Mouse (Mus musculus): ENCODE data around the gene Slc5a6. TPM values are rescaled to one million over a fixed set of nuclear protein-coding genes. Genes with fewer than 3 reads are reported as not detected.
"Not testable (repeated sequence)": the region's sequence is repeated elsewhere in the genome, so short reads cannot be mapped to it uniquely, and the experiment has no call there.

Slc5a6 gene
- polyA plus RNA-seq, 1 experiment, result 5.5 TPM

GRCm38 (mm10) chr5:31038171-31038845, 10.4 kb downstream of the Slc5a6 start:
- Histone ChIP-seq H3K4me3 (ENCODE audit: insufficient read depth, low read length) (no peak overlapping the region), H3K4me1 (ENCODE audit: control insufficient read depth, insufficient read depth, low read length) (peaks cover 6% of the 10 kb centered on the region), H3K27ac (ENCODE audit: insufficient read depth, low read depth, low read length) (no peak overlapping the region)
- TF ChIP-seq POLR2A (IDR thresholded peaks at IDR 0.05; ENCODE audit: borderline replicate concordance, low read depth, low read length), result no peak
- TF ChIP-seq CTCF (IDR thresholded peaks at IDR 0.05; ENCODE audit: low read depth, low read length), result no peak

DNA sequence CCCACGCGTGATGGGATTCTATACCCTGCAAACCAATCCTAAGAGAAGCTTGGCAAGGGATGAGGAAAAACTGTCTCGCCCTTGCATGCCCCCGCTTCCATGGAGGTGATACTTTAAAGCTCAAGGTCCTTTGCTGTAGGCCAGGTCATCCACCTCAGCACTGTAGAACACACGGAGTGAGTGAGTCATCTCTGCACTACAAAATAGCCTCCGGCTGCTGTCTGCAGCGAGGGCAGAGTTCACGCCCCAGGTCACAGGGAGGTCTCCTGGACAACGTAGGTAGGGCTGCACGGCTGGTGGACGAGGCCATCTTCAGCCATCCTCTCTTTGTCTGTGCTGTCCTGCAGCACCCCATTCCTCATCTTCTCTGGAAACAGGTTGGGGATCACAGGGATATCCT, 12.2 kb downstream of the Slc5a6 start:
- not testable (repeated sequence) for H3K4me1 ChIP-seq (ENCODE audit: control insufficient read depth, insufficient read depth, low read length); H3K4me3 ChIP-seq (ENCODE audit: insufficient read depth, low read length); H3K27ac ChIP-seq (ENCODE audit: insufficient read depth, low read depth, low read length)

DNA sequence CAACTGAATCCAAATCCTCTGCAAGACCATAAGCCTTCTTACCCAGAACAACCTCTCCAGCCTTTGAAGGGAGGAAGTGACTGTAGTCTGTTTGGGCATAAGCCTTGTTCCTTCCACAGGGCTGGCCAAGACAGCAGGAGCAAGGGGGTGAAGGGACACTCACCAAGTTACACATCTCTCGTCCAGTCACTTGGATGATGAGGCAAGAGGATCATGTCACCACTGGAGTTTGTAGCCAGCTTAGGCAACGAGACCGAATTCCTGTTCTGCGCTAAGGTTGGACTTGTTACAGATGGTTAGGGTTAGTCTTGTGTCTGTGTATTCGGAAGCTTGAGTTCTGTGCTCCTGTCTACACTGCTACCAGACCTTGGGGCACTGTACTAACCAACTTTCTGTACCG, 14.1 kb downstream of the Slc5a6 start:
- TF ChIP-seq CTCF (IDR thresholded peaks at IDR 0.05; ENCODE audit: low read depth, low read length) (no peak), POLR2A (IDR thresholded peaks at IDR 0.05; ENCODE audit: borderline replicate concordance, low read depth, low read length) (no peak)
- Histone ChIP-seq H3K4me3 (ENCODE audit: insufficient read depth, low read length) (no peak overlapping the region), H3K4me1 (ENCODE audit: control insufficient read depth, insufficient read depth, low read length) (no peaks in the 10 kb centered on the region)

GRCm38 (mm10) chr5:31031508-31031907, 17.2 kb downstream of the Slc5a6 start:
- no peak for TF ChIP-seq POLR2A (IDR thresholded peaks at IDR 0.05; ENCODE audit: borderline replicate concordance, low read depth, low read length)
- no peak for TF ChIP-seq CTCF (IDR thresholded peaks at IDR 0.05; ENCODE audit: low read depth, low read length)
- Histone ChIP-seq H3K27ac (ENCODE audit: insufficient read depth, low read depth, low read length) (no peak overlapping the region), H3K4me1 (ENCODE audit: control insufficient read depth, insufficient read depth, low read length) (no peaks in the 10 kb centered on the region), H3K4me3 (ENCODE audit: insufficient read depth, low read length) (no peak overlapping the region)

More for the DNA sequence above, 14.1 kb downstream of the Slc5a6 start:
- no peak overlapping the region for H3K27ac ChIP-seq (ENCODE audit: insufficient read depth, low read depth, low read length)

- TF ChIP-seq POLR2A (IDR thresholded peaks at IDR 0.05; ENCODE audit: borderline replicate concordance, low read depth, low read length) (no peak), CTCF (IDR thresholded peaks at IDR 0.05; ENCODE audit: low read depth, low read length) (no peak)
- H3K4me1 ChIP-seq (ENCODE audit: control insufficient read depth, insufficient read depth, low read length), result no peaks in the 10 kb centered on the region
- H3K4me3 ChIP-seq (ENCODE audit: insufficient read depth, low read length), result no peak overlapping the region
- H3K27ac ChIP-seq (ENCODE audit: insufficient read depth, low read depth, low read length), result no peak overlapping the region
Observed at GRCm38 (mm10) chr5:31030926-31031325, 17.8 kb downstream of the Slc5a6 start.

- Histone ChIP-seq H3K4me3 (ENCODE audit: insufficient read depth, low read length) (no peak overlapping the region), H3K27ac (ENCODE audit: insufficient read depth, low read depth, low read length) (no peak overlapping the region), H3K4me1 (ENCODE audit: control insufficient read depth, insufficient read depth, low read length) (no peaks in the 10 kb centered on the region)
- TF ChIP-seq POLR2A (IDR thresholded peaks at IDR 0.05; ENCODE audit: borderline replicate concordance, low read depth, low read length) (no peak), CTCF (IDR thresholded peaks at IDR 0.05; ENCODE audit: low read depth, low read length) (no peak)
Observed at GRCm38 (mm10) chr5:31024641-31025040, 24.1 kb downstream of the Slc5a6 start.

DNA sequence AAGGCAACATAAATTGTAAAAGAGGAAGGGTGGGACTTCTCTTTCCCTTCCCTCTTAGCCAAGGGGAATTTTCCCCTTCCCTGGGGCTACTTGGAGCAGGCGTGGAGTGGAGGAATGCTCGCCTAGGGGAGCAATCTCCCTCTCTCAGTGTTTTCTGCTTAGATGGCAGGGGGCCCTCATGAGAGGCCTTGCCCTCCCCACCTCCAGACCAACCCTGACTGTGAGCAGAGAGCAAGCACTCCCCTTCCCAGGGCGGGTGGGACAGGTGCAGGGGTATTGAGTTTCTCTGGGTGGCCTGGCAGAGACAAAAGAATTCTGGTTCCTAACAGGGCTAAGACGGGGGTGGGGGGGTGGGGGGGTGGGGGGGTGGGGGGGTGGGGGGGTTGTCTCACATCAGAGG, 25.5 kb downstream of the Slc5a6 start:
- no peak overlapping the region for H3K27ac ChIP-seq (ENCODE audit: insufficient read depth, low read depth, low read length)
- no peak overlapping the region for H3K4me3 ChIP-seq (ENCODE audit: insufficient read depth, low read length)
- no peaks in the 10 kb centered on the region for H3K4me1 ChIP-seq (ENCODE audit: control insufficient read depth, insufficient read depth, low read length)
- no peak for TF ChIP-seq POLR2A (IDR thresholded peaks at IDR 0.05; ENCODE audit: borderline replicate concordance, low read depth, low read length)
- no peak for TF ChIP-seq CTCF (IDR thresholded peaks at IDR 0.05; ENCODE audit: low read depth, low read length)

- TF ChIP-seq CTCF (IDR thresholded peaks at IDR 0.05; ENCODE audit: low read depth, low read length) (no peak), POLR2A (IDR thresholded peaks at IDR 0.05; ENCODE audit: borderline replicate concordance, low read depth, low read length) (no peak)
- Histone ChIP-seq H3K4me3 (ENCODE audit: insufficient read depth, low read length) (no peak overlapping the region), H3K27ac (ENCODE audit: insufficient read depth, low read depth, low read length) (no peak overlapping the region), H3K4me1 (ENCODE audit: control insufficient read depth, insufficient read depth, low read length) (no peaks in the 10 kb centered on the region)
Observed at GRCm38 (mm10) chr5:31022690-31023089, 26.0 kb downstream of the Slc5a6 start.

DNA sequence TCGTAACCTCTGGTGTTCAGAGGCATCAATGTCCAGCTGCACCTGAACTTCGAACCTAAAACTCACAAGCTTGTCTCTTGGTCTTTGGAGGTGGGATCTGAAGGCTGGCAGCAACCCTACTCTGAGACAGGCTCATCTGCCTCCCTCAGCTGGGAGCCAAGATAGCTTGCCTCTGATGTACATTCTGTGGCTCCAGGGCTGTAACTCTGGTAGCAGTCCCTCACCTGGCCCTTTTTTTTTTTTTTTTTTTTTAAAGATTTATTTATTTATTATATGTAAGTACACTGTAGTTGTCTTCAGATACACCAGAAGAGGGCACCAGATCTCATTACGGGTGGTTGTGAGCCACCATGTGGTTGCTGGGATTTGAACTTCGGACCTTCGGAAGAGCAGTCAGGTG, 26.9 kb downstream of the Slc5a6 start:
- H3K4me1 ChIP-seq (ENCODE audit: control insufficient read depth, insufficient read depth, low read length); H3K27ac ChIP-seq (ENCODE audit: insufficient read depth, low read depth, low read length); H3K4me3 ChIP-seq (ENCODE audit: insufficient read depth, low read length): not testable (repeated sequence)

DNA sequence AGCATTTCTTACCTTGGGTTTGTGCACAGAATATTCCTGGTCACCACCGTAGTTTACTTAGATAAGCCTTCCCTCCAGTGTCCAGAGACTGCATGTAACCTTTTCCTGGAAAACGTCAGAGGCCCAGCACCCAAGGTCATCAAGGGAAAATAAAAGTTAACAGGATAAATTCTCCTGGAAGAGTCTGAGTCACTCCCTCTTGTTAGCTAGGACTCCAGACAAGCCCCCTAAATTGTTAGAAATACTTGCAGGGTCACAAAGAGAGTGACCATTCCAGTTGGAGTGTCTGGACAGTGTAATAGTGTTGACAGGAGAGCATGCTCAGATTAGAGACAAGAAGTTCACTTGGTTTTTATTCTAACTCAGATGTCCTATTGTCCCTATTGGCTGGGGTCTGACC, 32.8 kb downstream of the Slc5a6 start:
- H3K27ac ChIP-seq (ENCODE audit: insufficient read depth, low read depth, low read length), result no peak overlapping the region
- no peak overlapping the region for H3K4me3 ChIP-seq (ENCODE audit: insufficient read depth, low read length)
- no peaks in the 10 kb centered on the region for H3K4me1 ChIP-seq (ENCODE audit: control insufficient read depth, insufficient read depth, low read length)
- TF ChIP-seq POLR2A (IDR thresholded peaks at IDR 0.05; ENCODE audit: borderline replicate concordance, low read depth, low read length) (no peak), CTCF (IDR thresholded peaks at IDR 0.05; ENCODE audit: low read depth, low read length) (no peak)

GRCm38 (mm10) chr5:31012737-31013136, 36.0 kb downstream of the Slc5a6 start:
- H3K4me3 ChIP-seq (ENCODE audit: insufficient read depth, low read length), result no peak overlapping the region
- no peak for TF ChIP-seq POLR2A (IDR thresholded peaks at IDR 0.05; ENCODE audit: borderline replicate concordance, low read depth, low read length)
- no peak for TF ChIP-seq CTCF (IDR thresholded peaks at IDR 0.05; ENCODE audit: low read depth, low read length)
- no peaks in the 10 kb centered on the region for H3K4me1 ChIP-seq (ENCODE audit: control insufficient read depth, insufficient read depth, low read length)
- H3K27ac ChIP-seq (ENCODE audit: insufficient read depth, low read depth, low read length), result no peak overlapping the region
